Mouse (Mus musculus) brown adipose tissue, adult 24 weeks (tissue): ENCODE data around the gene Plekhm2. TPM values are rescaled to one million over a fixed set of nuclear protein-coding genes. Genes with fewer than 3 reads are reported as not detected.

Experiments
- H3K27ac ChIP-seq: fragments of 200-500 bp; replicated peaks from 2 replicates; pipeline ENCODE4 v1.5.1; 2012; ENCODE audit warnings: low read depth, mild to moderate bottlenecking, low read length
- H3K4me1 ChIP-seq: fragments of 200-500 bp; 2 replicates; pipeline ENCODE4 v1.6.1; 2012; ENCODE audit warnings: low read length, mixed read lengths; ENCODE audit not compliant: control insufficient read depth, insufficient read depth, insufficient read length
- H3K4me3 ChIP-seq: fragments of 200-500 bp; 2 replicates; pipeline ENCODE4 v1.5.1; 2012; ENCODE audit warnings: low read depth, mild to moderate bottlenecking, low read length, moderate library complexity; ENCODE audit not compliant: insufficient read depth
- polyA plus RNA-seq: library from polyadenylated mRNA; stranded (reverse); fragments of >200 nt; gene quantifications from 2 replicates; pipeline ENCODE4 v1.2.4, GENCODE M21; 2012; ENCODE audit not compliant: missing spikeins, insufficient read depth, insufficient read length

Plekhm2 gene
- 8.8 and 12.9 TPM in 2 replicates for polyA plus RNA-seq

DNA sequence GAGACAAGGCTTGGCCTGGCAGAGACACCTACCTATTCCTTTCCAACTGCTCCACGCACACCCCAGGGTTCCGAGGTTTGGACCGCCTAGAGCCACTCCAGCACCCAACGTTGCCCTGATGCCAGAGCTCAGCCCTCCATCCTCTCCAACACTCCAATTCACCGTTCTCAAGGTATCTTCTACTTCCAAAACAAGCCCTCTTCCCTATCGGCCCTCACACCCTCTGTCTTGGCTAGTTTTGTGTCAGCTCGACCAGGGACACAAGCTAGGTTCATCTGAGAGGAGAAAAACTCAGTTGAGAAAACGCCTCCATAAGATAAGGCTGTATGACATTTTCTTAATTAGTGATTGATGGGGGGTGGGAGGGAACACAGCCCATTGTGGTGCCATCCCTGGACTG lies at the start of gene Plekhm2:
Gene Plekhm2, minus strand, starts transcription at position 101 of the 400 bp plus-strand sequence.
- Histone ChIP-seq H3K4me3 (peak within 1 kb of the TSS; percentile 72), H3K4me1 (peaks cover 13% of the 10 kb centered on the region), H3K27ac (peak within 1 kb of the TSS; percentile 54)

DNA sequence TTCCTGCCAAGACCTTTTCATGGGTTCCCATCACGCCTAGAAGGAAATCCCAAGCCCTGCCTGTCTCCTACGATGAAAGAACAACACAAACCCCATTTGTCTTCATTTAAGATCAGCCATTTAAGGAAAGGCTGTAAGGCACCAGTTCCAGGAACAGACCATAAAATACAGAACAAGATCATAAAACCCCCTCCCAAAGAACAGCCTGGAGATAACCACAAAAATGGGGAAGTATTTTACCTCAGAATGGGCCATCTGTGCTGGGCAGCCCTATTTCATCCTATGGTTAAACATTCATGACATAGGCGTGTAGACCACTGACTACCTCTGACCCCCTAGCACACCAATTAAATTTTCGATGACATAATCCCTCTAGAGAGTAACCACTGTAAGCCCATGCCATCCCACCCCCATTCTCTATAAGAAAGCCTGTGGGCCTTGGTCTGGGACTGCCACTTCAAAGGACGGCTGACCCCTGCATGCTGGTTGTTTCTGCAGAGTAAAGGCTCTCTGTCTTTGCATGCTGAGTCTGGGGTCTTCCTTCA lies 49.0 kb upstream of the Plekhm2 start:
- no peak overlapping the region for H3K4me3 ChIP-seq
- H3K4me1 ChIP-seq: peaks cover 14% of the 10 kb centered on the region
- H3K27ac ChIP-seq: no peak overlapping the region

- Histone ChIP-seq H3K27ac (no peak overlapping the region), H3K4me3 (no peak overlapping the region), H3K4me1 (peaks cover 14% of the 10 kb centered on the region)
These were observed 46.6 kb upstream of the Plekhm2 start for GRCm38 (mm10) chr4:141711250-141711649.

GRCm38 (mm10) chr4:141708971-141709370 lies 44.3 kb upstream of the Plekhm2 start:
- H3K4me3 ChIP-seq: no peak overlapping the region
- H3K27ac ChIP-seq: no peak overlapping the region

DNA sequence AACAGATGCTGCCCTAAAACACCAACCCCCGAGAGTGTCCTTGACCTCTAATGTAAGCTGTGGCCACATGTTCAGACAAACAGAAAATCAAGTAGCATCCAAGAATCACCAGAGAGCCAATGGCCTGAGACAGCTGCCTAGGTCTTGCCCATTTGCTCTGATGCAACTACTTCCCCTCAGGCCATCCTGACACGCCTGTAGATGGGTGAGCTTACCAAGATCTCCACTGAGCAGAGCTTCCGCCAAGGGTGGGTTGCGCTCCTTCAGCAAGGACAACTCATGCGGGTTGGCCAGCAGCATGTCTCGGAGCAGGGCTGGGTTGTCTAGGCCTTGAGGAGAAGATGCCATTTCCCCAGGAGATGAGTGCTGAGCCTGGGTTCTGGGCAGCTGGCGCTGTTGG lies 43.3 kb upstream of the Plekhm2 start:
- Histone ChIP-seq H3K4me3 (no peak overlapping the region), H3K4me1 (peaks cover 3% of the 10 kb centered on the region), H3K27ac (no peak overlapping the region)

More at GRCm38 (mm10) chr4:141708971-141709370, 44.3 kb upstream of the Plekhm2 start:
- H3K4me1 ChIP-seq: peaks cover 5% of the 10 kb centered on the region

GRCm38 (mm10) chr4:141705331-141705730 lies 40.6 kb upstream of the Plekhm2 start:
- Histone ChIP-seq H3K4me3 (no peak overlapping the region), H3K27ac (no peak overlapping the region), H3K4me1 (peaks cover 3% of the 10 kb centered on the region)

DNA sequence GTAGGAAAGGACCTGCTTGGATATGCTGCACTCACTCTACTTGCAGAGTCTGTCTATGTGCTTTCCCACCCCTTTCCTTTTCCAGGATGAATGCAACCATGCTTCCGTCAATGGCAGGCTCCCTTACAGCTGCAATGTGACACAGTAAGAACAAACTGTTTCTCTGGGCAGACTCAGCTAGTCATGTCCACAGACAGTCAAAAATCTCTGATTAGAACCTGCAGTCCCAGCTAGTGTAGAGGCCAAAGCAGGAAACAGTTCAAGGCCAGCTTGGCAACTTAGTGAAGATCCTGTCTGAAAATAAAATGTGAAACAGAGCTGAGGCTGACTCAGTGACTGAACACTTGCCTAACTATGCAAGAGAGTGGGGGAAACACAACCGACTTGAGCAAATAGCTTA lies 39.9 kb upstream of the Plekhm2 start:
- Histone ChIP-seq H3K4me3 (no peak overlapping the region), H3K27ac (no peak overlapping the region), H3K4me1 (peaks cover 3% of the 10 kb centered on the region)

GRCm38 (mm10) chr4:141694719-141695118 lies 30.0 kb upstream of the Plekhm2 start:
- H3K4me3 ChIP-seq: no peak overlapping the region
- no peaks in the 10 kb centered on the region for H3K4me1 ChIP-seq
- no peak overlapping the region for H3K27ac ChIP-seq

DNA sequence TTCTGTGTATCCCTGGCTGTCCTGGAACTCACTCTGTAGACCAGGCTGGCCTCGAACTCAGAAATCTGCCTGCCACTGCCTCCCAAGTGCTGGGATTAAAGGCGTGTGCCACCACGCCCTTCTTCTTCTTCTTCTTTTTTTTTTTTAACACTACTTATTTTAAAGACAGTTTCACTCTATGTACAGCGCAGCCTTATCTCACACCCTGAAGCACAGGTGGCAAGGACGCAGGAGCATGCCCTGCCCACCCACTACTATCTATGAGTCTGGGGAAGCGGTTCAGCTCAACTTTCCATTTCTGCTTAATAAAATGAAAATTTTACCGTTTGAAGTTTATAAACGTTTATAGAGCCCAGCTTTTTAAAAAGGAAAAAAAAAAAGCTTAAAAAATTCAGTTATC lies 23.8 kb upstream of the Plekhm2 start:
- H3K27ac ChIP-seq: no peak overlapping the region
- no peak overlapping the region for H3K4me3 ChIP-seq
- H3K4me1 ChIP-seq: no peaks in the 10 kb centered on the region

- H3K27ac ChIP-seq: no peak overlapping the region
- H3K4me1 ChIP-seq: peaks cover 4% of the 10 kb centered on the region; the same call in 1 of the 2 replicates
- H3K4me3 ChIP-seq: no peak overlapping the region
These were observed 21.8 kb upstream of the Plekhm2 start for GRCm38 (mm10) chr4:141686525-141686924.

DNA sequence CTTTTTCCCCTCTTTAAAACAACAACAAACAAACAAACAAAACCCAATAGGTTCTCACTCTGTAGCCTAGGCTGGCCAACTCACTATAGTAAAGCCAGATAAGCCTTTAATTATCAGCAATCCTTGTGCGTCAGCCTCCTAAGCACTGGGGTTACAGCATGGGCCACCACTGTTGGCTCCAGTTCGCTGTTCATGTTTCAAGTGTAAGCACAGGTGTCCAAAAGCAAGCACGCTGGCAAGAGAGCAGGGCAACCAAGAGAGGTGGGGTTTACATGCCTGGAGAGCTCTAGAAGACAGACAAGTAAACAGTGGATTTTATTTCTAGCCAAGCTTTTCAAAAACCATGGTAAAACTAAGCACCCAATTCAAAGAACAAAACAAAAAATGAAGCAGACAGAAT lies 21.4 kb upstream of the Plekhm2 start:
- Histone ChIP-seq H3K4me3 (no peak overlapping the region), H3K27ac (no peak overlapping the region), H3K4me1 (peaks cover 4% of the 10 kb centered on the region; the same call in 1 of the 2 replicates)

DNA sequence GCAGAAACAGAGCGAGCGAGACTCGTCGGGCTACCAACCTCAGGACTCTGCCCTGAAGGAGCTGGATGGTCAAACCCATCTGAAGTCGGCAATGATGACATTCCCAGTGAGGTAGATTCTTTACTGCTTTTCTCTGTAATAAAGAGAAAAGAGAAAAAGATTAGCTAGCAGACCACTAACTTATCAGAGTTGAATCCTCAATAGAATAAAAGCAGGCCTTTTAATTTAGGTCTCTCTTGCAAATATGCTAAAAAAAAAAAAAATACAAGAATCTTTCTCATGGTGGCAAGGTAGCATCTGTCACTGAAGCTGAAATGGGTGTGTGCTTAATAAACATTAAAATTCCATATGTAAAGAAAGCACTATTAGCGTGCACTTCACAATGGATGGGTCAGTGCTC lies 20.8 kb upstream of the Plekhm2 start, which contains the start of gene Rsc1a1:
Gene Rsc1a1, minus strand, starts transcription at position 101 of the 400 bp plus-strand sequence.
- Histone ChIP-seq H3K4me3 (no peak within 1 kb of the TSS), H3K4me1 (peaks cover 4% of the 10 kb centered on the region; the same call in 1 of the 2 replicates), H3K27ac (no peak within 1 kb of the TSS)

- H3K4me3 ChIP-seq: no peak overlapping the region
- no peak overlapping the region for H3K27ac ChIP-seq
These were observed 18.1 kb upstream of the Plekhm2 start for GRCm38 (mm10) chr4:141682706-141683230.

DNA sequence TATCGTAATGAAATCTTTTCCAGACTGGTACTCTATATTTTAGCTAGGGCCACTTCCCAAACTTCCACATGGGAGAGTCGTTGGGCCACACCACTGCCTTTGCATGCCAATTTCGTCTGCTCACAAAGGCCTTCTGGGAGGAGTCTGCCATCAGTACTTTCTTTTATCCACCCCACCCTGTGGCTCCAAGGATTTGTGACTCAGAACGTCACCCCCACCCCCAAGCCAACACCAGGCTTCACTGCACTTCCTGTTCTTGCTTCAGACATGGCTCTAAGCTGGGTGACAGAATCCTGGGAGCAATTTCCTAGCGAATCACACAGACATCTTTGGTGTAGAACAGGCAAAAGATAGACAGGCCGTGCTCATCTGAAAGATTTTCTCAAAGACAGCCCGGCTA lies 17.1 kb upstream of the Plekhm2 start:
- no peak overlapping the region for H3K4me3 ChIP-seq
- peaks cover 4% of the 10 kb centered on the region; the same call in 1 of the 2 replicates for H3K4me1 ChIP-seq
- H3K27ac ChIP-seq: 0 out of 2 replicates have a peak overlapping the region, but pooled peaks have one; percentile 18

More at GRCm38 (mm10) chr4:141682706-141683230, 18.1 kb upstream of the Plekhm2 start:
- peaks cover 4% of the 10 kb centered on the region; the same call in 1 of the 2 replicates for H3K4me1 ChIP-seq

DNA sequence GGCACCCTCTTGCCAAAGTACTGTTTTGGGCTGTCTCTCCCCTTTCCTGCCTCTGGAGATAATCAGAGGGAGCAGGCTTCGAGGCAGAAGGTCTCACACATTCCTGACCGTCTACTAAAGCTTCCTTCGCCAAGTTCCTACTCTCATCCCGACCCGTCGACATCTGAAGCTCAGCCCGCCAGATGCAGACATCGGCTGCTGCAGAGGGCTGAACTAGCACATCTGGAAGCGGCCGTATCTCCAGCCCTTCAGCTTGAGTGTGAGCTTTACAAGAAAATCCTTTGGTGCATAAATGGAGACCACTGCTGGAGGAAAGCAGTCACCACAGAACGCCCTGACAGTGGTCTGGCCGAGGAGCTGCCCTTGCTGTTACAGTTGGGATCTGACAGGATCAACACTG lies 16.2 kb upstream of the Plekhm2 start:
- Histone ChIP-seq H3K4me3 (no peak overlapping the region), H3K27ac (no peak overlapping the region), H3K4me1 (peaks cover 4% of the 10 kb centered on the region; the same call in 1 of the 2 replicates)

GRCm38 (mm10) chr4:141679016-141679415 lies 14.3 kb upstream of the Plekhm2 start:
- no peak overlapping the region for H3K27ac ChIP-seq
- peaks cover 4% of the 10 kb centered on the region; the same call in 1 of the 2 replicates for H3K4me1 ChIP-seq
- no peak overlapping the region for H3K4me3 ChIP-seq
